Mouse (Mus musculus): ENCODE measurements around the gene Ankmy1. TPM values are rescaled to one million over a fixed set of nuclear protein-coding genes. Genes with fewer than 3 reads are reported as not detected.

The Ankmy1 gene
- polyA plus RNA-seq, 1 experiment from 2014 or later = 0.04 TPM

DNA sequence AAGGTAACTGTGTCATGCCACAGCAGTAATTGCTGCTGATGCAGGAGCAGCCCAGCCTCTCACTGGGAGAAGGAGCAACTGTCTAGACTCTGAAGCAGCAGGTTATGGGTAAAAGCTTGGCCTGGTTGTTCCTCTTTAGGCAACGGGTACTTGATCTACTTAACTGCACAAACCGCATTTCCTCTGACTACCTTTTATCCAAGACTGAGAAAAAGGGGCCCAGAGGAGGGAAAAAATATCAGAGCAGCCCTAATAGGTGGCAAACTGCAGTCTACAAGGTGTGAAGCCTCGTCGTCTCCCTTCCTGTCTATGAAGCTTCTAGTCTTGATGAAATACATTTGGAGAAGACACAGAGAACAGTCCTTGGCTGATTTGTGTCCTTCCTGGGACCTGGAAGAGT lies 30.9 kb upstream of the Ankmy1 start:
- H3K4me1 ChIP-seq = peaks cover 29% of the 10 kb centered on the region
- H3K36me3 ChIP-seq = peaks cover 8% of the 10 kb centered on the region
- ATAC-seq = no peak
- WGBS (ENCODE audit: insufficient replicate concordance) = 68% methylated on average over 4 of the region's 4 CpGs
- H3K9ac ChIP-seq = peak overlapping the region; percentile 77
- no peaks in the 10 kb centered on the region for H3K9me3 ChIP-seq (replicated peaks)
- peak overlapping the region; percentile 74 for H3K4me3 ChIP-seq
- peak overlapping the region; percentile 86 for H3K27ac ChIP-seq
- peak overlapping the region; percentile 91 for H3K4me2 ChIP-seq
- peaks cover 14% of the 10 kb centered on the region; the same call in 1 of the 2 replicates for H3K27me3 ChIP-seq (replicated peaks)

DNA sequence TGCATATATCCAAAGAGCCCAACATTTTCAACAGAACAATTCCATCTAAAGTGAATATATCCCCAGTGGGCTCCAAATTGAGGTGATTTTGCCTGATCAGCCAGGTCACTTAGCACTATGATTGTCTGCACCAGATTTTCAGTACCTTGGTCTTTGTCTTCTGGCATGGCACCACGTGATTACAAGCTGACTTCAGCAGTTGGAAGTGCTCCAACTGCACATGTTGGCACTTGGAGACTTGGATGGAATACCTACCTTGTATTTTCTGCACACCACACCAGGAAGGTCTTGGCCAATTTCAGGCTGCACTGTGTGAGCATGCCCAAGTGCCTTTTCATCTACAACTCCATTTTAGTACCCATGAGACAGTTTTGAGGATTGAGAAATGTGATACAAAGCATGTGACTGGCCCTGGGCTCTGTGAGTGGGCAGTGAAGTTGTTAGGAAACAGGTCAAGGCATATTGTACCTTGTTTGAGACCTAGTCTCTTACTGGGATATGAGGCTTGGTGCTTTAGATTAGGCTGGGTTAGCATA lies 27.5 kb upstream of the Ankmy1 start:
- no peaks in the 10 kb centered on the region for H3K36me3 ChIP-seq
- H3K27me3 ChIP-seq (replicated peaks) = peaks cover 19% of the 10 kb centered on the region; the same call in 1 of the 2 replicates
- ATAC-seq = no peak
- H3K4me3 ChIP-seq = no peak overlapping the region
- no peak overlapping the region for H3K27ac ChIP-seq
- H3K4me2 ChIP-seq = no peak overlapping the region
- no peak overlapping the region for H3K9ac ChIP-seq
- WGBS (ENCODE audit: insufficient replicate concordance) = 24% methylated on average over 1 of the region's 1 CpGs
- H3K9me3 ChIP-seq (replicated peaks) = no peaks in the 10 kb centered on the region
- H3K4me1 ChIP-seq = peaks cover 10% of the 10 kb centered on the region

DNA sequence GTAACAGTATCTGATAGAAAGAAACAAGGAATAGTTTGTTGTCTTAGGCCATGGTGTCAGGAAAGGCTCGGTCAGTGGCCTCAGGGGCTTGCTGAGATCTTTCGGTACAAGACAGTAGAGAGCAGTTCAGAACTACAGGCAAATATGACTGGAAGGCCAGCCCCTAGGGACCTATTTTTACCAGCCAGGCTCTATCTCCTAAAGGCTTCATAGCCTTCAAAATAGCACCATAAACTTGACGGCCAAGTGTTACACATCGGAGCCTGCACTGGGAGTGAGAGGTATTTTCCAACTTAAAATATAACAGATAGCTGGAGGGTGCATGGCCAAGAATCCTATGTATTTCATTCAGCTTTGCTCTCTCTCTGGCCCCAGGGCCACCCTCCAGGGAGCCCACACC lies 18.8 kb upstream of the Ankmy1 start:
- Histone ChIP-seq H3K4me1 (peaks cover 12% of the 10 kb centered on the region; the same call in 1 of the 2 replicates), H3K27ac (no peak overlapping the region), H3K36me3 (peaks cover 42% of the 10 kb centered on the region), H3K4me3 (no peak overlapping the region), H3K9me3 (replicated peaks) (no peaks in the 10 kb centered on the region), H3K27me3 (replicated peaks) (peaks cover 2% of the 10 kb centered on the region; the same call in 1 of the 2 replicates), H3K4me2 (no peak overlapping the region), H3K9ac (no peak overlapping the region)
- ATAC-seq = no peak
- WGBS (ENCODE audit: insufficient replicate concordance) = 82% methylated on average over 4 of the region's 4 CpGs

DNA sequence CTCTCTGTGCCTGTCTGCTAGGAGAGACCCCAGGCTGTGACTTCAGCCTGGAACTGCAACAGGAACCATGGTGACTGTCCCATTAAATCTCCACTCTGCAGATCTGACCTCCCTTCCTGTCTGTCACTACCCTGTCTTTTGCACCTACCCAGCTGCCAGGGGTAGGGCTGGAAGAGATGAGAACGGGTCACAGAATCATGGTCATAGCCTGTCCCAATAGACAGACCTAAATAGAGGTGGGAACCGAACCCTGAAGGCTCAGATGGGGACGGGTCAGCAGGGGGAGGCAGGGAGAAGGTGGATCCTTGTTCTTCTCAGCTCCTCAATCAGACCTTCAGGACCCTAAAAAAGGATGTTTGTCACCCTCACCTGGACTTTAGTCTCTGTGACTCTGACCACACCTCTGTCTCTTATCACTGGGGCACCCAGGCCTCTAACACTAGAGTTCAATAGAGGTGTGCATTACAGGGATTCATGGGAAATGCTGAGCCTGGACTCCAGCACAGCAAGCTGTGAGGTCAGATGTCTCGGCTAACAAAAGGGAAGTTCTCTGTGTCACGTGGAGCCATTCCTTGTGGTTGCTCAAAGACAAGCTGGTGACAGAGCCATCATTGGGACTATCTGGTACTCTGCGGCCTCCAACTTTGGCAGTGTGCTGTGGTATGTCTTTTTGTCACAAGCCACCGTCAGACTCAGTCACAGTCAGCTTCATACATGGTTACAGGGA lies 17.9 kb upstream of the Ankmy1 start:
- H3K27ac ChIP-seq = no peak overlapping the region
- 50% methylated on average over 7 of the region's 7 CpGs for WGBS (ENCODE audit: insufficient replicate concordance)
- no peak overlapping the region for H3K9ac ChIP-seq
- peaks cover 51% of the 10 kb centered on the region for H3K36me3 ChIP-seq
- H3K27me3 ChIP-seq (replicated peaks) = no peaks in the 10 kb centered on the region
- peaks cover 12% of the 10 kb centered on the region; the same call in 1 of the 2 replicates for H3K4me1 ChIP-seq
- H3K9me3 ChIP-seq (replicated peaks) = no peaks in the 10 kb centered on the region
- H3K4me3 ChIP-seq = no peak overlapping the region
- ATAC-seq = 0 out of 2 replicates have a peak, but pooled peaks have one; percentile 19
- no peak overlapping the region for H3K4me2 ChIP-seq

DNA sequence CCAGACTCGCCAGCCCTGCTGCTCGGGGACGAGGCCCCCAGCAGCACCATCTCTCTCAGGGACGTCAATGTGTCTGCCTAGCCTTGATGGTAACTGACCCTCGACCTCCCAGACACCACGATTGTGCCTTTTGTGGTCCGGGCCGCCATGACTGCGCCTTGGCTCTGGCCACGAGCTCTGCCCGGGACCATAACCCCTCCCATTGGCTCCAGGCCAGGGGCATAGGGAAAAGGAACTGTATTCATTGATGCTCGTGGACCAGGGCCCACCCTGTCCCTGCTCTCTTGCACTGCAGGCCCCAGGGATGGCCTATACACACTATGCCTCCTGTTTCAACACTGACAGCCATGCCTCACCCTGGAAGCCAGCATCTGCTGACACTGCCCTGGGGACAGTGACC lies 17.1 kb upstream of the Ankmy1 start:
- 78% methylated on average over 12 of the region's 12 CpGs for WGBS (ENCODE audit: insufficient replicate concordance)
- no peak overlapping the region for H3K9ac ChIP-seq
- ATAC-seq = 0 out of 2 replicates have a peak, but pooled peaks have one; percentile 25
- H3K36me3 ChIP-seq = peaks cover 60% of the 10 kb centered on the region
- H3K4me1 ChIP-seq = peaks cover 12% of the 10 kb centered on the region; the same call in 1 of the 2 replicates
- no peaks in the 10 kb centered on the region for H3K27me3 ChIP-seq (replicated peaks)
- no peak overlapping the region for H3K4me2 ChIP-seq
- H3K4me3 ChIP-seq = no peak overlapping the region
- H3K27ac ChIP-seq = no peak overlapping the region
- H3K9me3 ChIP-seq (replicated peaks) = no peaks in the 10 kb centered on the region

DNA sequence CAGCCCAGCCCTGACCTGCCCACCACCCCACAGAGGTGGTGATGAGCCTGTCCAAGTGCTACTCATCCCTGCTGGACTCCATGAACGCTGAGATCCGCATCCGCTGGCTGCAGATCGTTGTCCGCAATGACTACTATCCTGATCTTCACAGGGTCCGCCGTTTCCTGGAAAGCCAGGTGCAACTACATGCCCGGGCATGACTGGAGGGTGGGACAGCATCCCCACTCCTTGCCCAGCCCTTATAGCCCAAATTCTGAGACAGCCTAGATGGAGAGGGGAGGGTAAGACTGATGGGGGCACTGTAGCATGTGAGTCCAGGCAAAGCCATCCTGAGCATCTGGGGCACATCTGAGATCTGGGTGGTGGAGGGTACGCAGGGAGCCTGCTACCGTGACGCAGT lies 16.4 kb upstream of the Ankmy1 start:
- Histone ChIP-seq H3K9ac (no peak overlapping the region), H3K9me3 (replicated peaks) (no peaks in the 10 kb centered on the region), H3K4me1 (peaks cover 12% of the 10 kb centered on the region; the same call in 1 of the 2 replicates), H3K4me3 (no peak overlapping the region), H3K36me3 (peaks cover 66% of the 10 kb centered on the region), H3K27me3 (replicated peaks) (no peaks in the 10 kb centered on the region), H3K4me2 (no peak overlapping the region), H3K27ac (no peak overlapping the region)
- WGBS (ENCODE audit: insufficient replicate concordance) = 93% methylated on average over 11 of the region's 11 CpGs
- peak; percentile 11; the same call in 1 of the 2 replicates for ATAC-seq

DNA sequence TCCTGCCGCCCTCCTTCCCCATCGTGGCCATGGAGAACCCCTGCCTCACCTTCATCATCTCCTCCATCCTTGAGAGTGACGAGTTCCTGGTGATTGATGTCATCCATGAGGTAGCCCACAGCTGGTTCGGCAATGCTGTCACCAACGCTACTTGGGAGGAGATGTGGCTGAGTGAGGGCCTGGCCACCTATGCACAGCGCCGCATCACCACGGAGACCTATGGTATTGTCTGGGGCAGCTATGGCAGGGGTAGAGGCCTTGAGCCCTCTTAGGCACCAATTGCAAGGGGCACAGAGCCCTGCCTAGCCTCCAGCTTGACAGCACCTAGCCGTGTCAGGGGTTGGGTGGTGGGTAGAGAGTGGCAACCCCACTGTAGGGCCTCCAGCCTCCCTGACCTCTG lies 14.0 kb upstream of the Ankmy1 start:
- H3K4me3 ChIP-seq = no peak overlapping the region
- H3K4me1 ChIP-seq = peaks cover 27% of the 10 kb centered on the region
- H3K27me3 ChIP-seq (replicated peaks) = no peaks in the 10 kb centered on the region
- H3K4me2 ChIP-seq = no peak overlapping the region
- 87% methylated on average over 9 of the region's 9 CpGs for WGBS (ENCODE audit: insufficient replicate concordance)
- no peak overlapping the region for H3K27ac ChIP-seq
- H3K36me3 ChIP-seq = peaks cover 78% of the 10 kb centered on the region
- no peak overlapping the region for H3K9ac ChIP-seq
- no peaks in the 10 kb centered on the region for H3K9me3 ChIP-seq (replicated peaks)
- ATAC-seq = no peak

DNA sequence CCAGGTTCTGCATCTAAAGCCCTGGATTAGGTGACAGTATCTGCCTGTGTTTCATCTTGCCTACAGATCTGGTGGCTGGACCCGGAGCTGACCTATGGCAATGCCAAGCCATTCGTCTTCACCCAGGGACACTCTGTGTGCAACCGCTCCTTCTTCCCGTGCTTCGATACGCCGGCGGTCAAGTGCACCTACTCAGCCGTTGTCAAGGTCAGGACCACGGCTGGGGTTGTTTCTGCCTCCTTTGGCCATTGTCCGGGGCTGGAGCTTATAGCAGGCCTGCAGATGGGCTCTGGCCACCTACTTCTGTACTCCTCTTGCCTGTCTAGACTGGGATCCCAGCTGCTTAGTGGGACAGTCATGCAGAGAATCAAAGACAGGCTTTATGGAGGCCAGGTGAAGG lies 12.3 kb upstream of the Ankmy1 start:
- WGBS (ENCODE audit: insufficient replicate concordance) = 90% methylated on average over 11 of the region's 11 CpGs
- H3K4me1 ChIP-seq = peaks cover 27% of the 10 kb centered on the region
- H3K36me3 ChIP-seq = peaks cover 70% of the 10 kb centered on the region
- no peaks in the 10 kb centered on the region for H3K9me3 ChIP-seq (replicated peaks)
- H3K9ac ChIP-seq = no peak overlapping the region
- no peak overlapping the region for H3K4me2 ChIP-seq
- ATAC-seq = no peak
- no peak overlapping the region for H3K4me3 ChIP-seq
- no peaks in the 10 kb centered on the region for H3K27me3 ChIP-seq (replicated peaks)
- H3K27ac ChIP-seq = no peak overlapping the region

DNA sequence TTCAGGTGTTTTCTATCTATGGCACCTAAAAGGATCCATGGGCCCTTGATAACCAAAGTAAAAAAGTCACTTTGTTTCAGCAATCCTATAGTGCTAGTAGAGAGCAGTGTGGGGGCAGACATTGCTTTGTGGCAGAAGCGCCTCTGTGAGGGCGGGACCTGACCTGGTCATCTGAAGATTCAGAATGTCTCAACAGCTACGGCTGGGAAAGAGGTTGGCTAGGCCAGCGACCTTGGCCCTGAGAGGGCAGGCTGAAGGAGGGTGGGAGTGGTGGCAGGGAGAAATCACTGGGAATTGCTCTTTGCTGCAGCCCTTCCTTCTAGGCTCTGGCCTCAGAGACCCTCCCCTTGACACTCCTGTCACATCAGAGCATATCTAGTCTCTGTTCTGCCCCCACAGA lies 11.5 kb upstream of the Ankmy1 start:
- peaks cover 33% of the 10 kb centered on the region for H3K4me1 ChIP-seq
- H3K4me3 ChIP-seq = no peak overlapping the region
- H3K4me2 ChIP-seq = no peak overlapping the region
- no peak for ATAC-seq
- H3K9me3 ChIP-seq (replicated peaks) = no peaks in the 10 kb centered on the region
- no peak overlapping the region for H3K27ac ChIP-seq
- WGBS (ENCODE audit: insufficient replicate concordance) = 71% methylated on average over 4 of the region's 4 CpGs
- H3K36me3 ChIP-seq = peaks cover 63% of the 10 kb centered on the region
- H3K27me3 ChIP-seq (replicated peaks) = peaks cover 6% of the 10 kb centered on the region
- H3K9ac ChIP-seq = no peak overlapping the region

DNA sequence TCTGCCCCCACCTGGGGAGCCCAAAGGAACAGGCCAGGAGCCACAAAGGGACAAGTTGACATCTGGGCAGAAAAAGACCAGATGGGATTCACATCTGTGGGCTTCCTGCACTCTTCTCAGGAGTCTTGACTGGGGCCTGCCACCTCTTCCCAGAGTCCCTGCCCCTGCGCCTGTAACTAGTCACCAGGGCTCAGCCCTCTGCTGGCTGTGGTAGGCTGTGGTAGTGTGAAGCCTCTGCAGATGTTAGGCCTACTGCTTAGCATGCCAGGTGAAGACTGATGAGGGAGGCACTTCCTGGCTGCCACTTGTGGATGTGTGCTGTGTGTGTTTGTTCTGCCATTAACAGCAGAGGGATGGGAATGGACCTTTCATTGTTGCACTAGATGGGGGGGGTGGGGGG lies 9.6 kb upstream of the Ankmy1 start:
- Histone ChIP-seq H3K9me3 (replicated peaks) (no peaks in the 10 kb centered on the region), H3K4me2 (peak overlapping the region; percentile 99), H3K27ac (no peak overlapping the region), H3K36me3 (peaks cover 43% of the 10 kb centered on the region), H3K27me3 (replicated peaks) (peaks cover 8% of the 10 kb centered on the region), H3K4me3 (peak overlapping the region; percentile 84; the same call in 1 of the 2 replicates), H3K4me1 (peaks cover 51% of the 10 kb centered on the region), H3K9ac (peak overlapping the region; percentile 87; the same call in 1 of the 2 replicates)
- no peak for ATAC-seq
- WGBS (ENCODE audit: insufficient replicate concordance) = 44% methylated on average over 1 of the region's 1 CpGs

DNA sequence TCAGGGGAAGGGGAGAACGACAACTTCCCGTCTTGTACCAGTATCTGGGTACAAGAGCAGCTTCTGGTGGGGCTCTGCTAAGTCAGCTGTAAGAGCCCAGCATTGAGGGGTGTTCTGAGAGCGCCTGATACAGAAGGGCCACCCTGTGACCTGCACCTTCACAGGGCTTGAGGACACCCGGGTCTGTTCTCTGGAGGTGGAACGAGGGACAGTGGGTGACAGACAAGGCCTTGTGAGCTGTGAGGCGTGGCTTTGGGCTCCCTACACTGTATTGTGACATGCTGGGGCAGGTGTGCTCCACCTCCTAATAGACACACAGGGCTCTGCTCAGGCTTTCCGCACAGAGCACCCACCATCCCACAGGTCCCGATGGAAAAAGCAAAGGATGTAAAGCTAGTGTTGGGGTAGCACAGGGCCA lies 9.0 kb upstream of the Ankmy1 start:
- peak overlapping the region; percentile 84 for H3K4me3 ChIP-seq
- peak overlapping the region; percentile 99 for H3K4me2 ChIP-seq
- WGBS (ENCODE audit: insufficient replicate concordance) = 38% methylated on average over 8 of the region's 8 CpGs
- H3K36me3 ChIP-seq = peaks cover 38% of the 10 kb centered on the region
- H3K27me3 ChIP-seq (replicated peaks) = peaks cover 8% of the 10 kb centered on the region
- H3K4me1 ChIP-seq = peaks cover 51% of the 10 kb centered on the region
- H3K9ac ChIP-seq = peak overlapping the region; percentile 87
- no peak for ATAC-seq
- 0 out of 2 replicates have a peak overlapping the region, but pooled peaks have one; percentile 85 for H3K27ac ChIP-seq
- no peaks in the 10 kb centered on the region for H3K9me3 ChIP-seq (replicated peaks)

DNA sequence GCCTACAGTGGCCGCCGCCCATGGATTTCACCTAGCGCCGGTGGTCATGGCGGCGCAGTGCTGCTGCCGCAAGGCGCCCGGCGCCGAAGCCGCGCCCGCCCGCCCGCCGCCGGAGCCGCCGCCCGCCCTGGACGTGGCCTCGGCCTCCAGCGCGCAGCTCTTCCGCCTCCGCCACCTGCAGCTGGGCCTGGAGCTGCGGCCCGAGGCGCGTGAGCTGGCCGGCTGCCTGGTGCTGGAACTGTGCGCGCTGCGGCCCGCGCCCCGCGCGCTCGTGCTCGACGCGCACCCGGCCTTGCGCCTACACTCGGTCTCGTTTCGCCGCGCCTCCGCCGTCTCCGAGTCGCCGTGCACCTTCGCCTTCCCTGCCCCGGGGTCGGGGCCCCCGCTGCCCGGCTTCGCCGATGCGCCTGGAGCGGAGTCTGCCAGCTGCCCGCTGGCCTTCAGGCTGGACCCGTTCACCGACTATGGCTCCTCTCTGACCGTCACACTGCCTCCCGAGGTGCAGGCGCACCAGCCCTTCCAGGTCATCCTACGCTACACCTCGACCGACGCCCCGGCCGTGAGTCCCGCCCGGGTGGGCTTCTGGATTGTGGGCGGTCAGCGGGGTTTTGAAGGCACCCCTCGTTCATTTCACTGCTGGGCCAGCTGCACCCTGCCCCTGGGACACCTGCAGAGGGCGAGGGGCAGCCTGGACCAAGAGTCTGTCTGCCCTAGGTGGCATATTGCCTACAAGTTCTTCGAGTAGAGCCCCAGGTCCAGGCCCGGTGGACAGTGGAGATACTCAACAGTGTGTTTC lies 8.4 kb upstream of the Ankmy1 start:
- H3K4me1 ChIP-seq = peaks cover 57% of the 10 kb centered on the region
- peak; percentile 11; the same call in 1 of the 2 replicates for ATAC-seq
- 2% methylated on average over 71 of the region's 85 CpGs for WGBS (ENCODE audit: insufficient replicate concordance)

More for the DNA sequence above, 8.4 kb upstream of the Ankmy1 start:
- H3K27ac ChIP-seq = peak overlapping the region; percentile 85
- H3K9me3 ChIP-seq (replicated peaks) = no peaks in the 10 kb centered on the region
- H3K36me3 ChIP-seq = peaks cover 32% of the 10 kb centered on the region
- H3K9ac ChIP-seq = peak overlapping the region; percentile 87
- H3K4me2 ChIP-seq = peak overlapping the region; percentile 99
- H3K4me3 ChIP-seq = peak overlapping the region; percentile 84
- H3K27me3 ChIP-seq (replicated peaks) = peaks cover 8% of the 10 kb centered on the region

All from liver, embryonic 12.5 days (tissue).